Mouse (Mus musculus) midbrain, embryonic 13.5 days (tissue): ENCODE measurements at regions not wholly inside any gene's neighbourhood (a gene's known extent, or its start where the extent isn't known, plus 50 kb on each side); places are given as distances from the start of the nearest gene placed in this dataset.

Experiments
- ATAC-seq: fragments of 200-750 bp; cut with Nextera tagmentation; 2 replicates; pipeline ENCODE4 v1.8.0; 2017; ENCODE audit warnings: mild to moderate bottlenecking, moderate TSS enrichment, moderate library complexity
- H3K27ac ChIP-seq: fragments of 300-500 bp; sonication (generic); 2 replicates; pipeline ENCODE4 v1.5.1; 2015; ENCODE audit warnings: inconsistent platforms, mild to moderate bottlenecking, moderate library complexity
- H3K27me3 ChIP-seq: fragments of 300-500 bp; sonication (generic); 2 replicates; pipeline ENCODE4 v1.6.1; 2015; ENCODE audit warnings: mild to moderate bottlenecking, inconsistent platforms
- H3K36me3 ChIP-seq: fragments of 300-500 bp; sonication (generic); 2 replicates; pipeline ENCODE4 v1.6.1; 2015; ENCODE audit warnings: mild to moderate bottlenecking, inconsistent platforms
- H3K4me1 ChIP-seq: fragments of 300-500 bp; sonication (generic); replicated peaks from 2 replicates; pipeline ENCODE4 v1.6.1; 2015; ENCODE audit warnings: inconsistent platforms
- H3K4me2 ChIP-seq: fragments of 300-500 bp; sonication (generic); replicated peaks from 2 replicates; pipeline ENCODE4 v1.6.1; 2015; ENCODE audit warnings: moderate library complexity, mild to moderate bottlenecking, inconsistent platforms
- H3K4me3 ChIP-seq: fragments of 300-500 bp; sonication (generic); replicated peaks from 2 replicates; pipeline ENCODE4 v1.5.1; 2015; ENCODE audit warnings: mild to moderate bottlenecking, inconsistent platforms
- H3K9ac ChIP-seq: fragments of 300-500 bp; sonication (generic); replicated peaks from 2 replicates; pipeline ENCODE4 v1.6.1; 2015; ENCODE audit warnings: mild to moderate bottlenecking, inconsistent platforms
- H3K9me3 ChIP-seq: fragments of 300-500 bp; sonication (generic); 2 replicates; pipeline ENCODE4 v1.6.1; 2016; ENCODE audit warnings: mild to moderate bottlenecking, inconsistent platforms
- WGBS: fragments of 180-500 bp; shearing (Covaris S2); methylation state at CpG from one replicate; pipeline ENCODE4 v1.1.7; 2015; 5-methylcytosine and 5-hydroxymethylcytosine counted together

GRCm38 (mm10) chr9:80683030-80683692 is 217.9 kb upstream of the Impg1 start:
- Histone ChIP-seq H3K9me3 (no peaks in the 10 kb centered on the region), H3K9ac (no peak overlapping the region), H3K27me3 (no peaks in the 10 kb centered on the region), H3K4me2 (no peak overlapping the region), H3K4me3 (no peak overlapping the region), H3K36me3 (no peaks in the 10 kb centered on the region), H3K27ac (no peak overlapping the region), H3K4me1 (no peaks in the 10 kb centered on the region)
- no peak for ATAC-seq
- 83% methylated on average over 5 of the region's 5 CpGs for WGBS

GRCm38 (mm10) chr9:80681709-80682108 is 216.4 kb upstream of the Impg1 start:
- H3K4me1 ChIP-seq = no peaks in the 10 kb centered on the region
- no peak overlapping the region for H3K27ac ChIP-seq
- H3K9me3 ChIP-seq = no peaks in the 10 kb centered on the region
- H3K36me3 ChIP-seq = no peaks in the 10 kb centered on the region
- H3K4me2 ChIP-seq = no peak overlapping the region
- no peaks in the 10 kb centered on the region for H3K27me3 ChIP-seq
- ATAC-seq = no peak
- WGBS = 93% methylated on average over 2 of the region's 2 CpGs
- H3K9ac ChIP-seq = no peak overlapping the region
- H3K4me3 ChIP-seq = no peak overlapping the region

GRCm38 (mm10) chr9:80671483-80671882 is 206.2 kb upstream of the Impg1 start:
- Histone ChIP-seq H3K4me3 (no peak overlapping the region), H3K36me3 (no peaks in the 10 kb centered on the region), H3K27me3 (no peaks in the 10 kb centered on the region), H3K9me3 (no peaks in the 10 kb centered on the region), H3K4me2 (no peak overlapping the region), H3K4me1 (no peaks in the 10 kb centered on the region), H3K27ac (no peak overlapping the region), H3K9ac (no peak overlapping the region)
- no peak for ATAC-seq
- WGBS = 93% methylated on average over 1 of the region's 1 CpGs

- Histone ChIP-seq H3K4me3 (no peak overlapping the region), H3K4me2 (no peak overlapping the region), H3K9ac (no peak overlapping the region), H3K27ac (no peak overlapping the region), H3K9me3 (no peaks in the 10 kb centered on the region), H3K36me3 (no peaks in the 10 kb centered on the region), H3K4me1 (no peaks in the 10 kb centered on the region), H3K27me3 (no peaks in the 10 kb centered on the region)
- no peak for ATAC-seq
- 72% methylated on average over 5 of the region's 5 CpGs for WGBS
These were observed 203.4 kb upstream of the Impg1 start for GRCm38 (mm10) chr9:80668575-80669248.

- Histone ChIP-seq H3K27ac (no peak overlapping the region), H3K4me1 (no peaks in the 10 kb centered on the region), H3K4me2 (no peak overlapping the region), H3K27me3 (no peaks in the 10 kb centered on the region), H3K4me3 (no peak overlapping the region), H3K9me3 (no peaks in the 10 kb centered on the region), H3K9ac (no peak overlapping the region), H3K36me3 (no peaks in the 10 kb centered on the region)
- ATAC-seq = no peak
- 81% methylated on average over 1 of the region's 1 CpGs for WGBS
These were observed 193.5 kb upstream of the Impg1 start for GRCm38 (mm10) chr9:80658755-80659154.

- 50% methylated on average over 3 of the region's 3 CpGs for WGBS
- no peak overlapping the region for H3K27ac ChIP-seq
- no peak for ATAC-seq
- H3K36me3 ChIP-seq = no peaks in the 10 kb centered on the region
- no peak overlapping the region for H3K9ac ChIP-seq
- no peaks in the 10 kb centered on the region for H3K9me3 ChIP-seq
- no peak overlapping the region for H3K4me3 ChIP-seq
- H3K4me1 ChIP-seq = 0 out of 2 replicates have a peak, but pooled peaks cover 3% of the 10 kb centered on the region
- H3K4me2 ChIP-seq = no peak overlapping the region
- no peaks in the 10 kb centered on the region for H3K27me3 ChIP-seq
These were observed 149.8 kb upstream of the Impg1 start for GRCm38 (mm10) chr9:80615114-80615513.

GRCm38 (mm10) chr9:80600019-80600418 is 134.7 kb upstream of the Impg1 start:
- no peak overlapping the region for H3K4me3 ChIP-seq

GRCm38 (mm10) chr9:80565388-80566024 is 100.2 kb upstream of the Impg1 start:
- Histone ChIP-seq H3K4me2 (no peak overlapping the region), H3K4me3 (no peak overlapping the region), H3K9ac (no peak overlapping the region), H3K9me3 (no peaks in the 10 kb centered on the region), H3K27me3 (no peaks in the 10 kb centered on the region), H3K4me1 (no peaks in the 10 kb centered on the region), H3K27ac (no peak overlapping the region), H3K36me3 (no peaks in the 10 kb centered on the region)
- no peak for ATAC-seq
- 89% methylated on average over 4 of the region's 4 CpGs for WGBS

More at GRCm38 (mm10) chr9:80600019-80600418, 134.7 kb upstream of the Impg1 start:
- no peak for ATAC-seq
- Histone ChIP-seq H3K4me2 (no peak overlapping the region), H3K36me3 (no peaks in the 10 kb centered on the region), H3K27me3 (no peaks in the 10 kb centered on the region), H3K9ac (no peak overlapping the region), H3K9me3 (no peaks in the 10 kb centered on the region), H3K27ac (0 out of 2 replicates have a peak overlapping the region, but pooled peaks have one; percentile 9), H3K4me1 (no peaks in the 10 kb centered on the region)

- H3K9ac ChIP-seq = no peak overlapping the region
- no peaks in the 10 kb centered on the region for H3K4me1 ChIP-seq
- no peaks in the 10 kb centered on the region for H3K9me3 ChIP-seq
- H3K36me3 ChIP-seq = no peaks in the 10 kb centered on the region
- H3K27ac ChIP-seq = no peak overlapping the region
- H3K27me3 ChIP-seq = no peaks in the 10 kb centered on the region
- WGBS = 71% methylated on average over 2 of the region's 2 CpGs
- H3K4me2 ChIP-seq = no peak overlapping the region
- no peak for ATAC-seq
- no peak overlapping the region for H3K4me3 ChIP-seq
These were observed 98.4 kb upstream of the Impg1 start for GRCm38 (mm10) chr9:80563655-80564054.

GRCm38 (mm10) chr9:80555531-80556067 is 90.3 kb upstream of the Impg1 start:
- no peak for ATAC-seq
- H3K27me3 ChIP-seq = no peaks in the 10 kb centered on the region
- H3K36me3 ChIP-seq = no peaks in the 10 kb centered on the region
- WGBS = 56% methylated on average over 1 of the region's 1 CpGs
- H3K4me1 ChIP-seq = no peaks in the 10 kb centered on the region
- no peak overlapping the region for H3K9ac ChIP-seq
- H3K9me3 ChIP-seq = no peaks in the 10 kb centered on the region
- no peak overlapping the region for H3K4me2 ChIP-seq
- no peak overlapping the region for H3K4me3 ChIP-seq
- no peak overlapping the region for H3K27ac ChIP-seq
